Mouse (Mus musculus): ENCODE measurements around the gene Cryga.

DNA sequence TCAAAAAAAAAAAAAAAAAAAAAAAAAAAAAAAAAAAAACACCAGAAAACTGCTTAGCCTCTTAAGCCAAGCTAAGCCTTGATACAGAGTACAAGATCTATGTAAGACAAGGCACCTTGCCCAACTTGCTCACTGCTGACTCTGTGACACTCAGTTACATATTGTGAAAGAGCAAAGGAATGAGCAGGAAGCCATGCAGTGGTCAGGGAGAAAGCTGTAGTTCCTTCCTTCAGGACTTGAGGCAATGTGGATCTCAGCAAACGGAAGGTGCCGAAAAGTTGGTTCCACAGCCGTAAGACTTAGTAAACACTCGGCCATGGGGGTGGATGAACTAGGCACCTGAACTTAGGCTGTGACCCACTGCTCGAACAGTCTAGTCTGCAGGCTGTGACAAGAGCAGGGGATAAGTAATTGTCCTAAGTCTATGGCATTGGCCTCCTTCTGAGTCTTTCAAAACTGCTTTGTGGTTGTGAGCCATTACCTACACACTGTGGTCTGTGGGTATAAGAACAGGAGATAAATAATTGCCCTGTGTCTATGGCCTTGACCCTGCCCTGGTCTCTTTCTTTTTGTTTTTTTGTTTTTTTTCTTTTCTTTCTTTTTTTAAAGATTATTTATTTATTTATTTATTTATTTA is 10.5 kb upstream of the Cryga start:
- TF ChIP-seq GATA1 (IDR thresholded peaks at IDR 0.05; ENCODE audit: borderline replicate concordance, low read length), result no peak
- TF ChIP-seq FLI1 (IDR thresholded peaks at IDR 0.05; ENCODE audit: low read length), result no peak
